Mouse (Mus musculus) megakaryocyte, embryonic 14.5 days (primary cell): ENCODE results near the gene Brd4. TPM values are rescaled to one million over a fixed set of nuclear protein-coding genes. Genes with fewer than 3 reads are reported as not detected.
"Not testable (repeated sequence)": the region's sequence is repeated elsewhere in the genome, so short reads cannot be mapped to it uniquely, and the experiment has no call there.

Source experiments
- H3K27me3 ChIP-seq: replicated peaks from 2 replicates; pipeline ENCODE3; 2012; ENCODE audit warnings: inconsistent platforms
- H3K36me3 ChIP-seq: replicated peaks from 2 replicates; pipeline ENCODE3; 2012; ENCODE audit warnings: low read length, inconsistent platforms, mixed read lengths
- H3K4me1 ChIP-seq: 2 replicates; pipeline ENCODE4 v1.6.1; 2012; ENCODE audit warnings: inconsistent platforms
- H3K4me3 ChIP-seq: replicated peaks from 2 replicates; pipeline ENCODE3; 2012; ENCODE audit warnings: moderate library complexity, mild to moderate bottlenecking, inconsistent platforms
- H3K9me3 ChIP-seq: 2 replicates; pipeline ENCODE4 v1.6.1; 2012; ENCODE audit warnings: inconsistent platforms
- FLI1 ChIP-seq: IDR thresholded peaks from 2 replicates; pipeline ENCODE4 v1.6.1; 2012; ENCODE audit warnings: low read length, inconsistent platforms, mixed read lengths
- GATA1 ChIP-seq: IDR thresholded peaks from 3 replicates; pipeline ENCODE4 v1.6.1; 2012; ENCODE audit warnings: mixed read lengths, low read length, inconsistent platforms, borderline replicate concordance
- polyA plus RNA-seq: library from polyadenylated mRNA; stranded (reverse); fragments of >175 nt; gene quantifications from 2 replicates; pipeline ENCODE4 v1.2.3, GENCODE M21; 2012; ENCODE audit warnings: low replicate concordance; ENCODE audit not compliant: insufficient read depth

Gene Brd4
- polyA plus RNA-seq, 1 experiment, result 125 TPM

- Histone ChIP-seq H3K9me3 (no peaks in the 10 kb centered on the region), H3K36me3 (peaks cover 56% of the 10 kb centered on the region), H3K4me1 (peaks cover 85% of the 10 kb centered on the region), H3K27me3 (no peaks in the 10 kb centered on the region), H3K4me3 (no peak overlapping the region)
- TF ChIP-seq GATA1 (no peak), FLI1 (no peak)
Observed at GRCm38 (mm10) chr17:32240881-32241531, 43.5 kb downstream of the Brd4 start.

- H3K4me1 ChIP-seq, result peaks cover 85% of the 10 kb centered on the region
- H3K9me3 ChIP-seq, result no peaks in the 10 kb centered on the region
- H3K36me3 ChIP-seq, result peaks cover 47% of the 10 kb centered on the region
- no peaks in the 10 kb centered on the region for H3K27me3 ChIP-seq
- no peak overlapping the region for H3K4me3 ChIP-seq
- TF ChIP-seq GATA1 (no peak), FLI1 (no peak)
Observed at GRCm38 (mm10) chr17:32238589-32238988, 45.9 kb downstream of the Brd4 start.

- H3K4me1 ChIP-seq, result peaks cover 79% of the 10 kb centered on the region
- TF ChIP-seq FLI1 (no peak), GATA1 (no peak)
- H3K36me3 ChIP-seq, result peaks cover 39% of the 10 kb centered on the region
Observed at GRCm38 (mm10) chr17:32235534-32236191, 48.9 kb downstream of the Brd4 start.

GRCm38 (mm10) chr17:32233174-32233573, 51.3 kb downstream of the Brd4 start:
- TF ChIP-seq GATA1, result no peak
- no peak for TF ChIP-seq FLI1
- no peak overlapping the region for H3K4me3 ChIP-seq
- no peaks in the 10 kb centered on the region for H3K27me3 ChIP-seq
- H3K4me1 ChIP-seq, result peaks cover 58% of the 10 kb centered on the region
- H3K9me3 ChIP-seq, result no peaks in the 10 kb centered on the region
- H3K36me3 ChIP-seq, result peaks cover 53% of the 10 kb centered on the region

More at GRCm38 (mm10) chr17:32235534-32236191, 48.9 kb downstream of the Brd4 start:
- Histone ChIP-seq H3K27me3 (no peaks in the 10 kb centered on the region), H3K9me3 (no peaks in the 10 kb centered on the region), H3K4me3 (peak overlapping the region; percentile 3)

- TF ChIP-seq GATA1, result no peak
- no peak for TF ChIP-seq FLI1
- peaks cover 76% of the 10 kb centered on the region for H3K36me3 ChIP-seq
- no peaks in the 10 kb centered on the region for H3K9me3 ChIP-seq
Observed at GRCm38 (mm10) chr17:32229256-32229655, 55.3 kb downstream of the Brd4 start.

GRCm38 (mm10) chr17:32220873-32221272, 63.6 kb downstream of the Brd4 start:
- TF ChIP-seq GATA1 (no peak), FLI1 (no peak)
- H3K4me3 ChIP-seq, result no peak overlapping the region
- no peaks in the 10 kb centered on the region for H3K27me3 ChIP-seq
- H3K4me1 ChIP-seq, result peaks cover 45% of the 10 kb centered on the region
- H3K36me3 ChIP-seq, result peaks cover 98% of the 10 kb centered on the region
- H3K9me3 ChIP-seq, result no peaks in the 10 kb centered on the region

More at GRCm38 (mm10) chr17:32229256-32229655, 55.3 kb downstream of the Brd4 start:
- Histone ChIP-seq H3K4me3 (no peak overlapping the region), H3K4me1 (peaks cover 48% of the 10 kb centered on the region), H3K27me3 (no peaks in the 10 kb centered on the region)

GRCm38 (mm10) chr17:32215587-32215986, 68.9 kb downstream of the Brd4 start:
- H3K27me3 ChIP-seq, H3K9me3 ChIP-seq, H3K4me1 ChIP-seq, H3K4me3 ChIP-seq: not testable (repeated sequence)
- H3K36me3 ChIP-seq, result peaks cover 94% of the 10 kb centered on the region

- not testable (repeated sequence) for H3K9me3 ChIP-seq, H3K27me3 ChIP-seq, H3K4me1 ChIP-seq, H3K4me3 ChIP-seq
- H3K36me3 ChIP-seq, result peaks cover 97% of the 10 kb centered on the region
Observed at GRCm38 (mm10) chr17:32211554-32211953, 73.0 kb downstream of the Brd4 start.

- no peak overlapping the region for H3K4me3 ChIP-seq
- no peaks in the 10 kb centered on the region for H3K9me3 ChIP-seq
- peaks cover 97% of the 10 kb centered on the region for H3K36me3 ChIP-seq
- H3K4me1 ChIP-seq, result no peaks in the 10 kb centered on the region
- no peak for TF ChIP-seq GATA1
- no peak for TF ChIP-seq FLI1
- no peaks in the 10 kb centered on the region for H3K27me3 ChIP-seq
Observed at GRCm38 (mm10) chr17:32209752-32210151, 74.8 kb downstream of the Brd4 start.

GRCm38 (mm10) chr17:32209144-32209543, 75.4 kb downstream of the Brd4 start:
- H3K9me3 ChIP-seq, result no peaks in the 10 kb centered on the region

More at GRCm38 (mm10) chr17:32209144-32209543, 75.4 kb downstream of the Brd4 start:
- TF ChIP-seq FLI1, result no peak
- Histone ChIP-seq H3K36me3 (peaks cover 97% of the 10 kb centered on the region), H3K4me1 (no peaks in the 10 kb centered on the region), H3K4me3 (no peak overlapping the region), H3K27me3 (no peaks in the 10 kb centered on the region)
